Mouse (Mus musculus) lung, adult 2 months (tissue): ENCODE measurements around the gene Crmp1.

Experiments used
- CTCF ChIP-seq: fragments of 200-500 bp; IDR thresholded peaks from 2 replicates; pipeline ENCODE4 v1.5.1; 2011; ENCODE audit warnings: mild to moderate bottlenecking, low read length, control low read depth; ENCODE audit not compliant: insufficient read depth
- POLR2A ChIP-seq: fragments of 200-500 bp; IDR thresholded peaks from 2 replicates; pipeline ENCODE4 v1.6.1; 2011; ENCODE audit warnings: low read depth, mild to moderate bottlenecking, control low read depth, low read length, borderline replicate concordance; ENCODE audit errors: extremely low read depth

GRCm38 (mm10) chr5:37225708-37226107, 16.0 kb upstream of the Crmp1 start:
- no peak for TF ChIP-seq CTCF
- no peak for TF ChIP-seq POLR2A
